Mouse (Mus musculus) kidney, postnatal 36 days (tissue): ENCODE measurements at regions not wholly inside any gene's neighbourhood (a gene's known extent, or its start where the extent isn't known, plus 50 kb on each side); places are given as distances from the start of the nearest gene placed in this dataset.
A peak's percentile ranks its signal among the peaks of the same experiment; 100 is the strongest.

ENCODE experiments used
- DNase-seq, 2 experiments: peaks; one replicate each; pipeline ENCODE4 v3.0.0; 2021 to 2022; ENCODE audit warnings: mixed read lengths in 2 of 2

- no peak for DNase-seq
Observed at GRCm38 (mm10) chr6:147833501-147833900, 213.6 kb upstream of the Far2 start.

DNA sequence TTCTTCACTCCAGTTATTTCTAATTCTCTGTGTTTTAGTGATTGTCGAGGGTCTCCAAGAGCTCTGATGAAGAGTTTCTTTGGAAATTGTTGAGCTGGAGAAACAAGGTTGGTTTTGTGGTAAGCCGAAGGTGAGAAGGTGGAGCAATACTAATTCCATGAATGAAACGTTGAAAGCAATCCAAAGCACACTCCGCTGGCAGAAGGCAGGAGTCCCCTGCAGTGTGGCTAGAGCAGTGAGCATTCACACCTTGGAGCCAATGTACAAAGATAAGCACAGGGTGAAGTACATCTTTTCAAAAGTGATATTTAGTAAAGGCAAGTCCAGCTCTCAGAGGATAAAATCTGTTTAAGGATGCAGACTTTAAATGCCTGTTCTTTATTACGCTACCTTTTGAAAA, 208.2 kb upstream of the Far2 start:
- DNase-seq: no peak

DNA sequence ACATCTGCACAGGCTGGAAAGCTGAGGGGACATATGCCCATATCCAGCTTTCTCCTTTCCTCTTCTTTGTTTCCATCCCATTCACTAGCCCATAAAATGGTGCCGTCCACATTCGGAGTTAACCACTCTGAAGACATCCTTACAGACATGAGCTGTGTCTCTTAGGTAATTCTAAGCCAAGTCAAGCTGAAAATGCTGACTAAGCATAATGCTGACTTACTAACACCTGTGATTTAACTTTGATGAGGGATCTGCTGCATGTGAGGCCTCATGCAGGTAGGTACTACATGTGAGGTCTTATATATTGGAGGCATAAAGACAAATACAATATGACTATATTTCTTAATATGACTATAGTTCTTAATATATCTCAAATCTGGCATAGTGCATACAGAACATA, 197.1 kb upstream of the Far2 start:
- DNase-seq: no peak

DNA sequence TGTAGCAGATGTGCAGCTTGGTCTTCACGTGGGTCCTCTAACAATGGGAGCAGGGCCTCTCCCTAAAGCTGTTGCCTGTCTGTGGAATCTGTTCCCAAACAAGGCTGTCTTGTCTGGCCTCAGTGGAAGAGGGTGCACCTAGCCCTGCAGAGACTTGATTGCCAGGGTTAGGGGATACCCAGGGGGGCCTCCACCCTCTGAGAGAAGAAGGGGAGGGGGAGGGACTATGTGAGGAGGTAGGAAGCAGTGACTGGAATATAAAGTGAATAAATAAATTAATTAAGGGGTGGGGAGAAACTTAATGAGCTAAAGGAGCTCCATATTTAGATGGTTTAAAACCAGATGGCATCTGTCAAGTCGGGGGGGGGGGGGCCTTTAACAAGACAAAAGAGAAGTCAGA, 185.9 kb upstream of the Far2 start:
- DNase-seq: no peak

DNA sequence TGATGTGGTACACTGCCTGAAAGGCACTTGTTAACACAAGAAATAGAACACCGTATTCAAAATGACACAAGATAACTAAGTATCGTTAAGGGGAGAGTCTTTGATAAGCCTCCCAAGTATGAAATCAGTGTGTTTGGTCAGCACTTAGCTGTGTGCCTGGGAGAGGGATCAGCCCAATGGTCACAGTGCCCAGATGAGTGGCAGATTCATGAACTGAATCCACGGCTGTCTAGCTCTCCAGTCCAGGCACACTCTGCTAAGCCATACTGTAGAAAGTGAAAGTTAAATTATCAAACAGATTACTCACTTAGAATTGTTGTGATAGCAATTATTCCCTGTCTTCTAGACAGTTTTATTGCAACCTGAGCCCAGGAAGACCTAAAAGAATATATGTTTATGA, 176.0 kb upstream of the Far2 start:
- no peak for DNase-seq

DNA sequence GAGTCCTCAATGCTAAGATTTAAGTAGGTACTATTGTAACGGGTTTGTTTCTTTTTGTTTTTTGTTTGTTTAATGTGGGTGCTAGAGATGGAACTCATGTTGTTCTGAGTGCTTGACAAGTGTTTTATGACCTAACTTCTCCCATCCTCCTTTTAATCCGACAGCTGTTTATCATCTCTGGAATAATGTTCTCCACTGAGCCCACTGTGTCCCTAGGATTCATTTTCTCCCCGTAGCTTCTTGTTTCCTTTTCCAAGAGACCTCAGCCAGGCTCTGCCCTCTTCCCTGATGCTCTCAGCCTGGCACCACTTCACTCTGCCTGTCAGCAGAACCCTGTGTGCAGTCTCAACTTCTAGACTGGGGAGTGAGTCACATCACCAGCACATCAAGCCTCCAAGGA, 173.9 kb upstream of the Far2 start:
- DNase-seq: no peak

- DNase-seq: no peak
Observed at GRCm38 (mm10) chr6:147878485-147878884, 168.6 kb upstream of the Far2 start.

GRCm38 (mm10) chr6:147885902-147886301, 161.2 kb upstream of the Far2 start:
- DNase-seq: no peak

GRCm38 (mm10) chr6:147919697-147920096, 127.4 kb upstream of the Far2 start:
- no peak for DNase-seq

- DNase-seq: no peak
Observed at GRCm38 (mm10) chr6:147921091-147921490, 126.0 kb upstream of the Far2 start.

DNA sequence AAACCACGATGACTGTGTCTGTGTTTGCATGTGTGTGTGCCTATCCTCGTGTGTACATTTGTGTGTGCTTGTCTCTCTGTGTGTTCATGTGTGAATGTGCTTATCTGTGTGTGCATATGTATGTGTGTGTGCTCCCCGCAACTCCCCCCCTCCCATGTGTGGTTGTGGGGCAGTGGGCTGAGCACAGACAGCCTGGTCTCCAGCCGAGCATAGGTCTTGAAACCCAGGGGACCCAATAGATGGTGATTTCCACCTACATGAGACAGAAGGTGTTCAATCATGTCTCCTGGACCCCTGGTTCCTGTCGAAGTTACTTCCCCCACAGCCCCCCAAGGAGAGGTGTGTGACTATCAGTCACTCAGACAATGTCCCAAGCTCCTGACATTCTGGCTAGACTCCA, 124.6 kb upstream of the Far2 start:
- DNase-seq: no peak

DNA sequence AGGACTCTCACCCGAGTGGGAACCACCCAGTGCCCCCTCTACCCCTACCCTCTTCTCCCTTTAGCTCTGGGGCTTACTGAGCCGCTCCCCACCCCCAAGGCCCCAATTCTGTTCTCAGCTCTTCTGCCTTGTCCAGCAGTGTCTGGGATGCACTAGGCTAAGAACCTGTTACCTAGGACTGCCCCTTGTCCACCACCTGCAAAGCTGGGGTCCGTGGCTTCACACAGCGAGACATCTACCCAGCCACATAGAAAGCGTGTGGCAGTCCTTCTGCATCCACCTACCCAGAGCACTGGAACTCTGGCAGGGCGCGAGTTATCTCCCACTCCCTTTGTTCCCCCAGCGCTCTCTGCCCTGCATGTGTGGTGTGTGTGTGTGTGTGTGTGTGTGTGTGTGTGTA, 123.8 kb upstream of the Far2 start:
- DNase-seq: no peak

- no peak for DNase-seq
Observed at GRCm38 (mm10) chr6:147928951-147929350, 118.1 kb upstream of the Far2 start.

DNA sequence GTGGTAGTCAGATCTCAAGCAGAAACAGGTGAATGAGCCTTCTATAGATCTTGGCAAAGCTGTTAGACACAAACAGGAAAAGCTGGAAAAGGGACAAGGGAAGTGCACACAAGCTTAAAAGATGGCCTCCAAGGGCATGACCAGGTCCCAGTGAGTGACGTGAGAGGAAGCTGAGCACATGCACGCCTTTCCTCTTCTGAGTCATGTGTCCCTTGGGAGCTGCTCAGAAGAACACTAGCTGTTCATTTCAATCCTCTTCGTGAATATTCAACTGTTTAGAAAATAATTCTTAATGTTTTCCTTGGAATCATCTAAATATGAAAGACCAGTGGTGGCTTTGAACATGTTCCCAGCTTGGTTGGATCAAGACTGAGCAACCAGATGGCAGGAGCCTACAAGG, 103.0 kb upstream of the Far2 start:
- DNase-seq: no peak

- DNase-seq: no peak
Observed at GRCm38 (mm10) chr6:147944940-147945676, 102.0 kb upstream of the Far2 start.

DNA sequence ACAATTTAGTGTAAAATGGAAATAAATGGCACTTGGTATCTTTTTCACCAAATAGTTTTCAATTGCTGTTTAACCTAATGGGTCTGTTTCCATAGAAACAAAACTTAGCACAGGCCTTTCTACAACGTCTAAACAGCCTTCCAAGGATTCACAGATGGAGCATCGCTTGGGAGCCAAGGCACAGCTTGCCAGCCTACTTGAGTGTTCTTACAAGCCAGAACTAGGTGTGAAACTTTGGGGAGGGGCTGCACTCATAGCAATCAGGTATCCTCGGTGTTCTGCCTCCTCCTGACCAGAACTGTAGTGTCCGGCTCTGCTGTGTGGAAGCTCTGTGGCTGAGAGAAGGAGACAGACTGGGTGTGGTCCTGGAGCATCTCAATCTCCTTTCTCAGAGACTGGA, 99.1 kb upstream of the Far2 start:
- DNase-seq: no peak

GRCm38 (mm10) chr6:147951642-147952041, 95.4 kb upstream of the Far2 start:
- DNase-seq: peak; percentile 9 to 34

DNA sequence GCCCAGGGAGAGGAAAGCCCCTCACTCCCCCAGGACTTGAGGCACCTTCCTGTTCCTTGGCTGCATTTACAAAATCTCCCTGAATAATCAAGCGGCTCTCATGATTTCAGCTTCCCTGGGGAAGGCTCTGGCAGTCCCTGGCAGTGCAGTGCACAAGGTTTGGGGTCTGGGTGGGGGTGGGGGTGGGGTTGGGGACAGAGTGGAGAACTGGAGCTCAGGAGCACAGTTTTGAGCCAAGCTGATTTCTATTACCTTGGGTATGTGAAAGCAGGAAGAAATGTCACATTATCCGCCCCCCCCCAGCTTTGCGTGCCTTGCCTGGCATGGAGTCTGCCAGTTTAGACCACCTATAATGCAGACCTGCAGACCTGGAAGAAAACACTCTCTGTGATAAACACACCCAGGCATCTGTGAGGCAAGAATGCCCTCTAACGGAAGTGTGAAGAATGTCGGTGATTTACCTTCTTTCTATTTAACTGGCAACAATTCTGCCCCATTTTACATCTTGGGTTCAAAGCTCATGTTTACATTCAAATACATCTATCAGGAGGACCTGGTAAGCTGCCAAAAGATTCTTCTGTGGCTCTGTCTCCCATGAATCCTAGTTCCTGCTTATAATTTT, 93.9 kb upstream of the Far2 start:
- DNase-seq: peak; percentile 8 to 17

GRCm38 (mm10) chr6:147953753-147954152, 93.3 kb upstream of the Far2 start:
- DNase-seq: peak; percentile 55 to 85

DNA sequence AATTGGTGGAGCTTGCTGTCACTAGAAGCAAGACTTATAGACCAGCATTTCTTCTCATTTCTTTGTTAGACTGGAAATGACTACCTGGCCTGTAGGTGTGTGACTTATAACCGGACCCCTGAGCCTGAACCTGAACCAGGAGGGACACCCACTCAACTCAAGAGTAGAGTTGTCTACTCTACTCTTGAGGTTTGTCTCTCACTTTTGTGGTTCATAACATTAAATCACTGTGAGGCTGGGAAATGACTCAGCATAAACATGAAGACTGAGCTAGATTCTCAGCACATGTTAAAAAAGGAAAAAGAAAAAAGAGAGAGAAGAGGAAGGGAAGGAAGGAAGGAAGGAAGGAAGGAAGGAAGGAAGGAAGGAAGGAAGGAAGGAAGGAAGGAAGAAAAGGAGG, 92.8 kb upstream of the Far2 start:
- no peak for DNase-seq

DNA sequence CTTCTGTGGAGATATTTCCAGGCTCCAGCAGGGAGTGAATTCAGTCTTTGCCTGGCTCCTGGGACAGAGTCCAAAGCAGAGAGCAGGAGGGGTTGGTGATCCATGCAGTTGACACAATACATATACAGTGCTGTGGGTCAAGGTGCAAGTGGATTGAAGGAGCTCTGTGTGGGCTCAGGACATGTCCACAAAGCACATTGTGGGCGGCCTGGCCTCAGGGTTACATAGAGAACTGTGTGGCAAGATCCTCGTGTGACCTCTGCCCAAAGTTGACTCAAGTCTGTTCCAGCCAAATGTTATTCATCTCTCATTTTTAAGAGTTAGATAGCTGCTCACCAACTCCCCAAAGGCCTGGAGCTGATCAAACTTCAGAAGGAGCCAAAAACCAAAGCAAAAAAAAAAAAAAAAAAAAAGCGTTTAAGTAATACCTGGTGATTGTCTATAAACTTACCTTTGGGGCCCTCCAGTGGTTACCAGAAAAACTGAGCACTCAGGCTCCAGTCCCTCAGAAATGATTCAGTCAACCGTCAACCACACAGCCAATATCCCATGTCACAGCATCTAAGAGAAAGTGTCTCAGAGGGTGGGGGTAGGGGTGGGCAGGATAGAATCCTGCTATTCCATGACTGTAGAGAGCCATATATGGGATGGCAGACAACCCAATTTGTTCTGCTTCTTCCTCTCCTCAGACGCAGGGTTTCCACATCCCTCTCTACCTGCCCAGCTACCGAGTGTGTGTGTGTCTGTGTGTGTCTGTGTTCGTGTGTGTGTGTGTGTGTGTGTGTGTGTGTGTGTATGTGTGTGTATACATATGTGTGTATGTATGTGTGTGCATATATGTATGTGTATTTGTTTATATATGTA, 91.9 kb upstream of the Far2 start:
- peak; percentile 43 to 44 for DNase-seq

DNA sequence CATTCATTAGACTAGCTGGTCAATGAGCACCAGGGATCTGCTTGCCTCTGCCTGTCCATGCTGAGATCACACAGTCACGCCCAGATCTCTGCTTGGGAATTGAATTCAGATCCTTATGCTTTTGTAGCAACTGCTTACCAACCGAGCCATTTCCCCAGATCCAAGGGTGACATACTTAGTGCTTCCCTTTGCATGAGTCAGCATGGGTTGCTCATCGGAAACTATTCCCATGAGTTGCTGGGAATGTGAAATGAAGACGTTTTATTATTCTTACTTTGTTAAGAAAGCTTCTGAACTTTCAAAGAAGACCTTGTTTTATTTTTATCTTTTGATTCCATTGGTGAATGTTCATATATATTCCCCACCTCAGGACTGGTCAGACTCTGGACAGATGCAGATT, 82.3 kb upstream of the Far2 start:
- no peak for DNase-seq

- no peak for DNase-seq
Observed at GRCm38 (mm10) chr6:147970162-147970608, 76.9 kb upstream of the Far2 start.

DNA sequence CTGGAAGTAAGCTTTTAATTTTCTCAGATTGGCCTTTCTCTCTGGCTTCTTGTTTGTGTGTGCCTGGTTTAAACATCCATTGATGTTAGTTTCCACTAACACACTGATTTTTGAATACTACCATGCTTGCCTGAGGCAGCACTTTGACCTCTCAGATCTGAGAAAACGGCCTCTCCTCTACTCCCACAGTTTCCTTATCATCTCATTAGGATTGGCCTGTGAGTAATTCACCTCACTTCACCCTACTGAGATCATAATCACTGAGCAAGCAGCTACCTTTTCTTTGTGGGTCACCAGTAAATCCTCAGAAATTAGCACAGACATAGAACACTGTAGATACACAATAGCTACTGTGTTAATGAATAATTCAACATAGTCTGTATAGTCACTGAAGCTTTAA, 74.5 kb upstream of the Far2 start:
- no peak for DNase-seq
